Mouse (Mus musculus): ENCODE results near the gene Phf1.

DNA sequence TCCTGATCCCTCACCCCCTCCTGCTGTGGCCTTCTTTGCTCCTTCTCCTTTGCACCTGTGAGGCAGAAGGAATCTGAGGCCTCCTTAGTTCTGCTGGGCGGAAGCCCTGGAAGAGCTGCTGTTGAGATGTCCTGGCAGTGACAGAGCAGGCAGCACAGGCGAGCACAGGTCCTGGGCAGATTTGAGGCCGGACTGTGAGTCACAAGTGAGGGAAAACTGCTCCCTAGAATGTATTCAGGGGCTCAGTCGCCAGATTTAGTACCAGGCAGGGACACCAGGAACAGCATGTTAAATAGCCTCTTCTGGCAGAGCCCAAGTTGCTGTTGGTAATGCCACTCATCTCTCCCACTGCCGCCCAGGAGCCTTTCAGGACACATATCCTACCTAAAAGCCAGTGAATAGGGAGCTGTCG is 35.4 kb downstream of the Phf1 start:
- TF ChIP-seq MYOD1 (IDR thresholded peaks at IDR 0.05; ENCODE audit: control insufficient read depth in 1 of 3, insufficient read length in 2 of 3, low read depth in 2 of 3) = no peak
- TF ChIP-seq POLR2A (IDR thresholded peaks at IDR 0.05; ENCODE audit: insufficient read length, low read depth) = no peak
- no peak for TF ChIP-seq E2F4 (IDR thresholded peaks at IDR 0.05; ENCODE audit: insufficient read depth)
- TF ChIP-seq MYOG (IDR thresholded peaks at IDR 0.05; ENCODE audit: control insufficient read depth in 1 of 3, insufficient read depth in 1 of 3, insufficient read length in 2 of 3, low read depth in 2 of 3) = no peak
- no peak for TF ChIP-seq MAX (IDR thresholded peaks at IDR 0.05; ENCODE audit: low read depth)
- TF ChIP-seq SRF (IDR thresholded peaks at IDR 0.05; ENCODE audit: control insufficient read depth, insufficient read length, low read depth) = no peak
- no peak for TF ChIP-seq USF1 (IDR thresholded peaks at IDR 0.05; ENCODE audit: low read depth)
- no peak for TF ChIP-seq POLR2AphosphoS2 (IDR thresholded peaks at IDR 0.05; ENCODE audit: insufficient read length, low read depth)
- no peak for TF ChIP-seq CEBPB (IDR thresholded peaks at IDR 0.05; ENCODE audit: insufficient read depth, poor library complexity, severe bottlenecking)

All from myocyte (in vitro differentiated cells).